Mouse (Mus musculus): ENCODE results near the gene Klf16. TPM values are rescaled to one million over a fixed set of nuclear protein-coding genes. Genes with fewer than 3 reads are reported as not detected.

Gene Klf16
- polyA plus RNA-seq, 1 experiment from 2014 or later, result 10.4 TPM

DNA sequence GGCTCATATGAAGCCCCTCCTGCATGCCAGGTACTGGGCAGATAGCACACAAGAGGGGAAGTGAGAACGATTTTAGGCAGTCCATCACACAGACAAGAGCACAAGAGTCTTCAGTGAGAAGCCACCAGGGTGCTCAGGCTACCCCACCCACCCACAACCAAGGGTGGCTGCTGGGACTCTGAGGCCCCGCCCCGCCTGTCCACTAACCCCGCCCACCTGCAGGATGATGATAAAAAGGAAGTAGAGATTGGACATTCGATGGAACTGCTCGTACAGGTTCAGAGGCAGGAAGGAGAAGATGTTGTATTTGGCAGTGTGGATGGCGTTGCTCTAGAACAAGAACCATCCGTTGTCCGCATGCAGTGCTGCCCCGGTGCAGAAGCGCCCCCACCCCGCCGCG lies 42.0 kb downstream of the Klf16 start:
- H3K4me3 ChIP-seq (ENCODE audit: low read length), result no peak overlapping the region
- H3K27ac ChIP-seq (ENCODE audit: low read length), result no peak overlapping the region
- 12% methylated on average over 13 of the region's 14 CpGs for WGBS

DNA sequence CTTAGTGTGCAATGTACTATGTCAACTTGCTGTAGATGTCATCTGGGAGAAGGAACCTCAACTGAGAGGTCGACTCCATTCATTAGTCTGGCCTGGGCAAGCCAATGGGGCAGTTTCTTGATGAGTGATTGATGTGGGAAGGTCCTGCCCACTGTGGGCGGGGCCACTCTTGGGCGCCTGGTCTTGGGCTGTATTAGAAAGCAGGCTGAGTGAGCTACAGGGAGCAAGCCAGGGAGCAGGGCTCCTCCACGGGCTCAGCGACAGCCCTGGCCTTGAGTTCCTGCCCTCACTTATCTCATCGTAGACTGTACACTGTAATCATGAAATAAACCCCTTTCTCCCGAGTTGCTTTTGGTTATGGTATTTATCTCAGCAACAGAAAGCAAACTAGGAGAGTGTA lies 43.4 kb downstream of the Klf16 start:
- Histone ChIP-seq H3K4me3 (ENCODE audit: low read length) (no peak overlapping the region), H3K9ac (replicated peaks; ENCODE audit: low read length) (no peak overlapping the region), H3K27ac (ENCODE audit: low read length) (no peak overlapping the region), H3K9me3 (ENCODE audit: low read length) (no peaks in the 10 kb centered on the region), H3K4me1 (ENCODE audit: insufficient read depth, low read length) (peaks cover under 1% of the 10 kb centered on the region; the same call in 1 of the 2 replicates), H3K36me3 (ENCODE audit: insufficient read depth, low read length) (no peaks in the 10 kb centered on the region), H3K27me3 (ENCODE audit: insufficient read depth, low read length) (peaks cover 16% of the 10 kb centered on the region; the same call in 1 of the 2 replicates), H3K4me2 (replicated peaks; ENCODE audit: low read depth, low read length) (no peak overlapping the region)
- 17% methylated on average over 7 of the region's 7 CpGs for WGBS
- ATAC-seq (ENCODE audit: low FRiP score, low TSS enrichment), result peak; percentile 50; the same call in 1 of the 2 replicates

More for the DNA sequence above, 42.0 kb downstream of the Klf16 start:
- H3K36me3 ChIP-seq (ENCODE audit: insufficient read depth, low read length), result no peaks in the 10 kb centered on the region
- H3K9me3 ChIP-seq (ENCODE audit: low read length), result no peaks in the 10 kb centered on the region
- H3K9ac ChIP-seq (replicated peaks; ENCODE audit: low read length), result no peak overlapping the region
- peaks cover 16% of the 10 kb centered on the region; the same call in 1 of the 2 replicates for H3K27me3 ChIP-seq (ENCODE audit: insufficient read depth, low read length)
- no peak for ATAC-seq (ENCODE audit: low FRiP score, low TSS enrichment)
- H3K4me2 ChIP-seq (replicated peaks; ENCODE audit: low read depth, low read length), result peak overlapping the region; percentile 24; the same call in 1 of the 2 replicates
- peaks cover 10% of the 10 kb centered on the region; the same call in 1 of the 2 replicates for H3K4me1 ChIP-seq (ENCODE audit: insufficient read depth, low read length)

GRCm38 (mm10) chr10:80532783-80533182 lies 44.3 kb downstream of the Klf16 start:
- no peak overlapping the region for H3K4me3 ChIP-seq (ENCODE audit: low read length)
- H3K9me3 ChIP-seq (ENCODE audit: low read length), result no peaks in the 10 kb centered on the region
- no peak for ATAC-seq (ENCODE audit: low FRiP score, low TSS enrichment)
- H3K9ac ChIP-seq (replicated peaks; ENCODE audit: low read length), result no peak overlapping the region
- H3K36me3 ChIP-seq (ENCODE audit: insufficient read depth, low read length), result no peaks in the 10 kb centered on the region
- WGBS, result 86% methylated on average over 11 of the region's 11 CpGs
- no peak overlapping the region for H3K4me2 ChIP-seq (replicated peaks; ENCODE audit: low read depth, low read length)
- peaks cover 12% of the 10 kb centered on the region; the same call in 1 of the 2 replicates for H3K27me3 ChIP-seq (ENCODE audit: insufficient read depth, low read length)
- H3K27ac ChIP-seq (ENCODE audit: low read length), result no peak overlapping the region
- H3K4me1 ChIP-seq (ENCODE audit: insufficient read depth, low read length), result no peaks in the 10 kb centered on the region

DNA sequence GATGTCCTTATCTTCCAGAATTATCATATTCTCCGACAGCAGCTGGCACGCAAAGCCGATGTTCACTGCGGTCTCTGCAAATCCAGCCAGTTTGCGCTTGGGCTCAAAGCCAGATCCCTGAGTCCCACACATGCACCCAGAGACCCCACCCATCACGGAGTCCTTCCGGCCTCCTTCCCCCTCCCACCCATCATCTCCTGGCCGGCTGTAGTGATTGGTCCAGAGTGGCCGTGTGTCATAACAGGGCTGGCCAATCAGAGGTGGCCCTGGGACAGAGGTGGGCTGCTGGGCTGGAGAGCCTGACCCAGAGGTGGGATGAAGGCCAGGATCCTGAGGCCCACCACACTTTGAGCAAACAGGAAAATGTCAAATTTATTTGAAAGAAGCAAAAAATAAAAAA lies 50.9 kb downstream of the Klf16 start:
- Histone ChIP-seq H3K4me3 (ENCODE audit: low read length) (peak overlapping the region; percentile 15; the same call in 1 of the 2 replicates), H3K27ac (ENCODE audit: low read length) (no peak overlapping the region), H3K4me2 (replicated peaks; ENCODE audit: low read depth, low read length) (peak overlapping the region; percentile 37), H3K36me3 (ENCODE audit: insufficient read depth, low read length) (no peaks in the 10 kb centered on the region), H3K9ac (replicated peaks; ENCODE audit: low read length) (no peak overlapping the region), H3K4me1 (ENCODE audit: insufficient read depth, low read length) (peaks cover 4% of the 10 kb centered on the region; the same call in 1 of the 2 replicates), H3K27me3 (ENCODE audit: insufficient read depth, low read length) (no peaks in the 10 kb centered on the region), H3K9me3 (ENCODE audit: low read length) (peaks cover 3% of the 10 kb centered on the region; the same call in 1 of the 2 replicates)
- ATAC-seq (ENCODE audit: low FRiP score, low TSS enrichment), result peak; percentile 82
- 15% methylated on average over 9 of the region's 9 CpGs for WGBS

DNA sequence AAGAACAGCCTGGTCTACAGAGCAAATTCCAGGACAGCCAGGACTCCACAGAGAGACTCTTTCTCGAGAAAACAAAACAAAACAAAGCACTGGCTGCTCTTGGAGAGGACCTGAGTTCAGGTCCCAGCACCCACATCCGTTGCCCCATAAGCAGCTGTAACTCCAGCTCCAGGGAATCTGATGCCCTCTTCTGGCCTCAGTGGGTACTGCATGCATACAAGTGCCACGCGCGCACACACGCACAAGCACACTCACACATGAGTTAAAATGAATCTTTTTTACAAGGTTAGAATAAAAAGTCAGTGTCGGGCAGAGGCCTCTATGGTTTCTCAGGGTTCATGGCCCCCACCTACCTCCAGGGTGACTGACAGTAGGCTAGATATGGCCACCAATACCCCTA lies 53.8 kb downstream of the Klf16 start:
- WGBS, result 96% methylated on average over 7 of the region's 7 CpGs
- no peak overlapping the region for H3K27ac ChIP-seq (ENCODE audit: low read length)
- H3K9me3 ChIP-seq (ENCODE audit: low read length), result peaks cover 7% of the 10 kb centered on the region; the same call in 1 of the 2 replicates
- H3K27me3 ChIP-seq (ENCODE audit: insufficient read depth, low read length), result no peaks in the 10 kb centered on the region
- no peak overlapping the region for H3K4me2 ChIP-seq (replicated peaks; ENCODE audit: low read depth, low read length)
- H3K9ac ChIP-seq (replicated peaks; ENCODE audit: low read length), result no peak overlapping the region
- H3K4me1 ChIP-seq (ENCODE audit: insufficient read depth, low read length), result peaks cover 4% of the 10 kb centered on the region; the same call in 1 of the 2 replicates
- no peak overlapping the region for H3K4me3 ChIP-seq (ENCODE audit: low read length)
- no peaks in the 10 kb centered on the region for H3K36me3 ChIP-seq (ENCODE audit: insufficient read depth, low read length)
- no peak for ATAC-seq (ENCODE audit: low FRiP score, low TSS enrichment)

GRCm38 (mm10) chr10:80519287-80519686 lies 57.8 kb downstream of the Klf16 start:
- no peaks in the 10 kb centered on the region for H3K36me3 ChIP-seq (ENCODE audit: insufficient read depth, low read length)
- H3K27me3 ChIP-seq (ENCODE audit: insufficient read depth, low read length), result peaks cover 14% of the 10 kb centered on the region
- H3K9me3 ChIP-seq (ENCODE audit: low read length), result peaks cover 7% of the 10 kb centered on the region; the same call in 1 of the 2 replicates
- H3K4me2 ChIP-seq (replicated peaks; ENCODE audit: low read depth, low read length), result no peak overlapping the region
- 77% methylated on average over 2 of the region's 2 CpGs for WGBS
- ATAC-seq (ENCODE audit: low FRiP score, low TSS enrichment), result no peak
- H3K4me3 ChIP-seq (ENCODE audit: low read length), result no peak overlapping the region
- no peak overlapping the region for H3K27ac ChIP-seq (ENCODE audit: low read length)
- H3K9ac ChIP-seq (replicated peaks; ENCODE audit: low read length), result no peak overlapping the region
- no peaks in the 10 kb centered on the region for H3K4me1 ChIP-seq (ENCODE audit: insufficient read depth, low read length)

Small RNA genes lying within 50 kb of the gene (microRNA-seq; reads per million reads assigned to microRNA genes)
- not detected for gene Mir6912

Other genes starting within 250 kb of the Klf16 start
- 8.6 and 8.8 TPM in 2 replicates for gene Pcsk4, start 247.8 kb downstream of the Klf16 start, polyA plus RNA-seq (2015; fragmentation: Nextera tagmentation; extraction: Ambion mirVana)
- gene Reep6, start 247.4 kb downstream of the Klf16 start, polyA plus RNA-seq (2015; fragmentation: Nextera tagmentation; extraction: Ambion mirVana), result 11.0 and 11.5 TPM in 2 replicates
- gene Adamtsl5, start 228.9 kb downstream of the Klf16 start, polyA plus RNA-seq (2015; fragmentation: Nextera tagmentation; extraction: Ambion mirVana), result 4.8 and 5.4 TPM in 2 replicates
- 0.97 and 1.2 TPM in 2 replicates for gene Plk5, start 220.9 kb downstream of the Klf16 start, polyA plus RNA-seq (2015; fragmentation: Nextera tagmentation; extraction: Ambion mirVana)
- gene Mex3d, start 189.7 kb downstream of the Klf16 start, polyA plus RNA-seq (2015; fragmentation: Nextera tagmentation; extraction: Ambion mirVana), result 3.8 and 5.1 TPM in 2 replicates
- gene Mbd3, start 177.8 kb downstream of the Klf16 start, polyA plus RNA-seq (2015; fragmentation: Nextera tagmentation; extraction: Ambion mirVana), result 266 and 277 TPM in 2 replicates
- 840 and 906 TPM in 2 replicates for gene Uqcr11, start 170.5 kb downstream of the Klf16 start, polyA plus RNA-seq (2015; fragmentation: Nextera tagmentation; extraction: Ambion mirVana)
- gene Tcf3, start 143.7 kb downstream of the Klf16 start, polyA plus RNA-seq (2015; fragmentation: Nextera tagmentation; extraction: Ambion mirVana), result 118 and 126 TPM in 2 replicates
- gene Onecut3, start 82.5 kb downstream of the Klf16 start, polyA plus RNA-seq (2015; fragmentation: Nextera tagmentation; extraction: Ambion mirVana), result not detected in 2 replicates
- gene Atp8b3, start 38.2 kb downstream of the Klf16 start, polyA plus RNA-seq (2015; fragmentation: Nextera tagmentation; extraction: Ambion mirVana), result 0.32 and 0.34 TPM in 2 replicates
- 27.2 and 29.8 TPM in 2 replicates for gene Rexo1, start 15.8 kb downstream of the Klf16 start, polyA plus RNA-seq (2015; fragmentation: Nextera tagmentation; extraction: Ambion mirVana)
- 86.5 and 89.2 TPM in 2 replicates for gene Abhd17a, start 13.0 kb upstream of the Klf16 start, polyA plus RNA-seq (2015; fragmentation: Nextera tagmentation; extraction: Ambion mirVana)
- gene Scamp4, start 25.6 kb upstream of the Klf16 start, polyA plus RNA-seq (2015; fragmentation: Nextera tagmentation; extraction: Ambion mirVana), result 113 and 117 TPM in 2 replicates
- 8.7 and 10.4 TPM in 2 replicates for gene Adat3, start 25.6 kb upstream of the Klf16 start, polyA plus RNA-seq (2015; fragmentation: Nextera tagmentation; extraction: Ambion mirVana)
- gene Gm49322, start 28.7 kb upstream of the Klf16 start, polyA plus RNA-seq (2015; fragmentation: Nextera tagmentation; extraction: Ambion mirVana), result 4.2 and 4.8 TPM in 2 replicates
- gene Csnk1g2, start 45.5 kb upstream of the Klf16 start, polyA plus RNA-seq (2015; fragmentation: Nextera tagmentation; extraction: Ambion mirVana), result 30.8 and 93.6 TPM in 2 replicates
- 21.0 and 74.8 TPM in 2 replicates for gene Btbd2, start 79.8 kb upstream of the Klf16 start, polyA plus RNA-seq (2015; fragmentation: Nextera tagmentation; extraction: Ambion mirVana)
- 71.1 and 108 TPM in 2 replicates for gene Mknk2, start 100.8 kb upstream of the Klf16 start, polyA plus RNA-seq (2015; fragmentation: Nextera tagmentation; extraction: Ambion mirVana)
- 43.1 and 43.2 TPM in 2 replicates for gene Mob3a, start 124.7 kb upstream of the Klf16 start, polyA plus RNA-seq (2015; fragmentation: Nextera tagmentation; extraction: Ambion mirVana)
- 23.3 and 23.8 TPM in 2 replicates for gene Izumo4, start 124.9 kb upstream of the Klf16 start, polyA plus RNA-seq (2015; fragmentation: Nextera tagmentation; extraction: Ambion mirVana)
- gene Ap3d1, start 164.9 kb upstream of the Klf16 start, polyA plus RNA-seq (2015; fragmentation: Nextera tagmentation; extraction: Ambion mirVana), result 67.7 and 68.8 TPM in 2 replicates
- 17.3 and 20.7 TPM in 2 replicates for gene Dot1l, start 177.9 kb upstream of the Klf16 start, polyA plus RNA-seq (2015; fragmentation: Nextera tagmentation; extraction: Ambion mirVana)
- gene Sf3a2, start 220.9 kb upstream of the Klf16 start, polyA plus RNA-seq (2015; fragmentation: Nextera tagmentation; extraction: Ambion mirVana), result 71.2 and 87.3 TPM in 2 replicates
- 123 and 129 TPM in 2 replicates for gene Plekhj1, start 221.3 kb upstream of the Klf16 start, polyA plus RNA-seq (2015; fragmentation: Nextera tagmentation; extraction: Ambion mirVana)
- gene Amh, start 227.9 kb upstream of the Klf16 start, polyA plus RNA-seq (2015; fragmentation: Nextera tagmentation; extraction: Ambion mirVana), result 0.70 TPM in 1 of 2 replicates, not detected in the other
- 4.5 and 4.6 TPM in 2 replicates for gene Jsrp1, start 236.2 kb upstream of the Klf16 start, polyA plus RNA-seq (2015; fragmentation: Nextera tagmentation; extraction: Ambion mirVana)
- gene Oaz1, start 249.3 kb upstream of the Klf16 start, polyA plus RNA-seq (2015; fragmentation: Nextera tagmentation; extraction: Ambion mirVana), result 1,744 and 2,086 TPM in 2 replicates